Mouse (Mus musculus) MEL (cell line): Measurements from ENCODE around the gene Entpd7.

Experiments
- BHLHE40 ChIP-seq: IDR thresholded peaks from 2 replicates; pipeline ENCODE4 v1.6.1; 2012; ENCODE audit warnings: low read depth, mild to moderate bottlenecking, inconsistent platforms, low read length, improper control_type of control experiment, borderline replicate concordance
- CTCF ChIP-seq, 3 experiments: IDR thresholded peaks in 2 of 3; conservative IDR thresholded peaks in 1 of 3; 2 replicates each; pipeline ENCODE4 v1.5.1; 2011 to 2012; ENCODE audit warnings: low read length in 3 of 3, low read depth in 2 of 3, mild to moderate bottlenecking in 2 of 3, improper control_type of control experiment in 1 of 3, inconsistent platforms in 1 of 3, mixed read lengths in 1 of 3, moderate library complexity in 1 of 3; ENCODE audit not compliant: control insufficient read depth in 1 of 3, insufficient read depth in 1 of 3, poor library complexity in 1 of 3, severe bottlenecking in 1 of 3
- EP300 ChIP-seq, 2 experiments: IDR thresholded peaks; 2 replicates each; pipeline ENCODE4 v1.6.1; 2011; ENCODE audit warnings: improper control_type of control experiment in 2 of 2, low read length in 2 of 2, low read depth in 1 of 2, mild to moderate bottlenecking in 1 of 2
- GABPA ChIP-seq: IDR thresholded peaks from 2 replicates; pipeline ENCODE4 v1.6.1; 2012; ENCODE audit warnings: low read depth, mild to moderate bottlenecking, inconsistent platforms, low read length, improper control_type of control experiment, moderate library complexity
- MAFK ChIP-seq: IDR thresholded peaks from 2 replicates; pipeline ENCODE4 v1.6.1; 2011; ENCODE audit warnings: low read depth, mild to moderate bottlenecking, low read length, improper control_type of control experiment, borderline replicate concordance
- MAX ChIP-seq: IDR thresholded peaks from 2 replicates; pipeline ENCODE4 v1.6.1; 2011; ENCODE audit warnings: low read length, improper control_type of control experiment
- MYC ChIP-seq: IDR thresholded peaks from 2 replicates; pipeline ENCODE4 v1.6.1; 2011; ENCODE audit warnings: low read depth, mild to moderate bottlenecking, low read length, improper control_type of control experiment, moderate library complexity
- POLR2A ChIP-seq, 2 experiments: IDR thresholded peaks; 2 replicates each; pipeline ENCODE4 v1.6.1; 2011 to 2012; ENCODE audit warnings: low read length in 2 of 2, mild to moderate bottlenecking in 2 of 2, control low read depth in 1 of 2, improper control_type of control experiment in 1 of 2, low read depth in 1 of 2, moderate library complexity in 1 of 2; ENCODE audit not compliant: control insufficient read depth in 1 of 2, insufficient read depth in 1 of 2, poor library complexity in 1 of 2
- POLR2AphosphoS2 ChIP-seq: IDR thresholded peaks from 2 replicates; pipeline ENCODE4 v1.6.1; 2011; ENCODE audit warnings: low read length, improper control_type of control experiment
- TAL1 ChIP-seq: IDR thresholded peaks from 2 replicates; pipeline ENCODE4 v1.6.1; 2012; ENCODE audit warnings: mild to moderate bottlenecking, inconsistent platforms, low read length, moderate library complexity, mixed read lengths
- TBP ChIP-seq: IDR thresholded peaks from 2 replicates; pipeline ENCODE4 v1.8.0; 2011; ENCODE audit warnings: low read depth, low read length, improper control_type of control experiment
- TCF12 ChIP-seq: IDR thresholded peaks from 2 replicates; pipeline ENCODE4 v1.6.1; 2014; ENCODE audit warnings: low read depth, mild to moderate bottlenecking, inconsistent platforms, low read length, improper control_type of control experiment, moderate library complexity
- ZC3H11A ChIP-seq: IDR thresholded peaks from 2 replicates; pipeline ENCODE4 v1.6.1; 2012; ENCODE audit warnings: low read depth, mild to moderate bottlenecking, inconsistent platforms, low read length, improper control_type of control experiment
- ZKSCAN1 ChIP-seq: IDR thresholded peaks from 2 replicates; pipeline ENCODE4 v1.6.1; 2012; ENCODE audit warnings: low read depth, mild to moderate bottlenecking, inconsistent platforms, low read length, improper control_type of control experiment, moderate library complexity

DNA sequence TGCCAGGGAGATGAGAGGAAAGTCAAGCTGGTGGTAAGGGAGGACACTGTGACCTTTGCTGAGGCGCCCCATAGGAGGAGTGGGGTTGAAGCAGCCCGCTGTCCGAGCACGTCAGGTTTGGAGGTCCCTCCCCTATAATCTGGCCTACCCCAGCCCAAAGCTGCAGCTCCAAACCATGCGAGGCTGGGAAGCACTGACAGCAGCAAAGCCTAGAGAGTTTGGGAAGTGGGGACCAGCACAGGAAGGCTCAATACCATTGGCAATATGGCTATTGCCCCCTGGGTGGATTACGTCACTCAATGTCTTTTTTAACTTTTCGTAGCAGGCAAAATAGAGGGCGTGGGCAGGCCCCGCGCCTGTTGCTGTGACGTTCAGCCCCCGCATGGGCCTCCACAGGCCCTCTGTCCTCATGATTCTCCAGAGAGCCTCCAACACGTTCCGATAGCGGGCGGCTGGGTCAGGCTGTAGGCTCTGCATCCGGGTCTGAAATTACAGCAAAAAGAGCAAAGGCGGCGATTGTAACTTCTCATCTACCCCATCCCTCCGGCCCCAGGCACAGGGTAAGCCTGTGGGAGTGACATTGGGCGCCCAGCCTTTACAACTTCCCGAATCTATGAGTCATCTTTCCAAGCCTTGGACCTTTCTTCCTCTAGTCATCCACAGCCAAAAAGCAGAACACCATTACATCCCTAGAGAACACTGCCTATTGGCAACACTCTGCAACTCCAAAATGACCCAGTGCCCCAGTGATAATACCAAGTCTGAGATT is 22.6 kb upstream of the Entpd7 start:
- TF ChIP-seq CTCF (IDR thresholded peaks at IDR 0.05 in 2 of 3, conservative IDR thresholded peaks at IDR 0.05 in 1 of 3; ENCODE audit: control insufficient read depth in 1 of 3, insufficient read depth in 1 of 3, low read depth in 2 of 3, low read length in 3 of 3, poor library complexity in 1 of 3, severe bottlenecking in 1 of 3) = no peak
- TF ChIP-seq BHLHE40 = no peak
- no peak for TF ChIP-seq POLR2AphosphoS2
- TF ChIP-seq TBP = no peak
- TF ChIP-seq POLR2A (IDR thresholded peaks at IDR 0.05; ENCODE audit: control insufficient read depth in 1 of 2, insufficient read depth in 1 of 2, low read depth in 1 of 2, low read length in 2 of 2, poor library complexity in 1 of 2) = no peak
- TF ChIP-seq EP300 (IDR thresholded peaks at IDR 0.05; ENCODE audit: low read depth in 1 of 2, low read length in 2 of 2) = no peak
- no peak for TF ChIP-seq ZC3H11A
- TF ChIP-seq ZKSCAN1 = no peak
- TF ChIP-seq MAX = no peak
- no peak for TF ChIP-seq MYC
- TF ChIP-seq MAFK = no peak
- no peak for TF ChIP-seq TAL1
- no peak for TF ChIP-seq TCF12
- TF ChIP-seq GABPA = no peak
